Mouse (Mus musculus) spleen, adult 2 months (tissue): ENCODE data around the gene Tmod4. TPM values are rescaled to one million over a fixed set of nuclear protein-coding genes. Genes with fewer than 3 reads are reported as not detected.

Experiments used
- DNase-seq, 2 experiments: peaks; one replicate each; pipeline versions ENCODE4 v3.0.0 to v3.0.0-alpha.2; 2012 to 2021; ENCODE audit warnings: low spot score in 2 of 2, low read depth in 1 of 2
- H3K27ac ChIP-seq: fragments of 200-500 bp; 2 replicates; pipeline ENCODE4 v1.5.1; 2012; ENCODE audit warnings: low read length, inconsistent platforms; ENCODE audit not compliant: insufficient read depth
- H3K27me3 ChIP-seq: fragments of 200-500 bp; 2 replicates; pipeline ENCODE4 v1.6.1; 2012; ENCODE audit warnings: mild to moderate bottlenecking, moderate library complexity, low read length, inconsistent platforms; ENCODE audit not compliant: control insufficient read depth, insufficient read depth
- H3K36me3 ChIP-seq: fragments of 200-500 bp; 2 replicates; pipeline ENCODE4 v1.6.1; 2012; ENCODE audit warnings: mild to moderate bottlenecking, low read length, inconsistent platforms; ENCODE audit not compliant: control insufficient read depth, insufficient read depth
- H3K4me1 ChIP-seq: fragments of 200-500 bp; 2 replicates; pipeline ENCODE4 v1.6.1; 2011; ENCODE audit warnings: inconsistent platforms; ENCODE audit not compliant: control insufficient read depth, insufficient read depth, insufficient read length
- H3K4me3 ChIP-seq: fragments of 200-500 bp; 2 replicates; pipeline ENCODE4 v1.5.1; 2011; ENCODE audit warnings: mild to moderate bottlenecking, inconsistent platforms; ENCODE audit not compliant: insufficient read depth, insufficient read length; ENCODE audit errors: extremely low read depth
- CTCF ChIP-seq: fragments of 200-500 bp; IDR thresholded peaks from 2 replicates; pipeline ENCODE4 v1.5.1; 2011; ENCODE audit warnings: mild to moderate bottlenecking, inconsistent platforms; ENCODE audit not compliant: insufficient read depth, insufficient read length, insufficient replicate concordance; ENCODE audit errors: extremely low read depth
- POLR2A ChIP-seq: fragments of 200-500 bp; IDR thresholded peaks from 2 replicates; pipeline ENCODE4 v1.6.1; 2011; ENCODE audit warnings: low read depth, low read length, inconsistent platforms
- WGBS: fragments of 180-500 bp; shearing (Covaris S2); methylation state at CpG from one replicate; pipeline ENCODE4 v1.1.7; 2018; 5-methylcytosine and 5-hydroxymethylcytosine counted together
- polyA plus RNA-seq: library from polyadenylated mRNA; depleted of rRNA; stranded (reverse); fragments of >200 nt; gene quantifications from 2 replicates; pipeline ENCODE4 v1.2.3, GENCODE M21; 2012

Gene Tmod4
- polyA plus RNA-seq, 1 experiment, result 0.91 TPM

- Histone ChIP-seq H3K36me3 (no peaks in the 10 kb centered on the region), H3K27ac (no peak overlapping the region), H3K4me3 (no peak overlapping the region), H3K4me1 (peaks cover 7% of the 10 kb centered on the region; the same call in 1 of the 2 replicates), H3K27me3 (peaks cover 10% of the 10 kb centered on the region)
- WGBS, result 38% methylated on average over 9 of the region's 9 CpGs
- no peak for TF ChIP-seq POLR2A
- no peak for TF ChIP-seq CTCF
- DNase-seq, result no peak
These were observed 37.5 kb downstream of the Tmod4 start for GRCm38 (mm10) chr3:95161618-95162344.

GRCm38 (mm10) chr3:95162345-95162628, 38.0 kb downstream of the Tmod4 start:
- Histone ChIP-seq H3K36me3 (no peaks in the 10 kb centered on the region), H3K4me1 (peaks cover 7% of the 10 kb centered on the region; the same call in 1 of the 2 replicates), H3K27me3 (peaks cover 10% of the 10 kb centered on the region), H3K4me3 (no peak overlapping the region), H3K27ac (no peak overlapping the region)
- DNase-seq, result no peak
- TF ChIP-seq POLR2A (no peak), CTCF (no peak)
- WGBS, result 86% methylated on average over 2 of the region's 2 CpGs

DNA sequence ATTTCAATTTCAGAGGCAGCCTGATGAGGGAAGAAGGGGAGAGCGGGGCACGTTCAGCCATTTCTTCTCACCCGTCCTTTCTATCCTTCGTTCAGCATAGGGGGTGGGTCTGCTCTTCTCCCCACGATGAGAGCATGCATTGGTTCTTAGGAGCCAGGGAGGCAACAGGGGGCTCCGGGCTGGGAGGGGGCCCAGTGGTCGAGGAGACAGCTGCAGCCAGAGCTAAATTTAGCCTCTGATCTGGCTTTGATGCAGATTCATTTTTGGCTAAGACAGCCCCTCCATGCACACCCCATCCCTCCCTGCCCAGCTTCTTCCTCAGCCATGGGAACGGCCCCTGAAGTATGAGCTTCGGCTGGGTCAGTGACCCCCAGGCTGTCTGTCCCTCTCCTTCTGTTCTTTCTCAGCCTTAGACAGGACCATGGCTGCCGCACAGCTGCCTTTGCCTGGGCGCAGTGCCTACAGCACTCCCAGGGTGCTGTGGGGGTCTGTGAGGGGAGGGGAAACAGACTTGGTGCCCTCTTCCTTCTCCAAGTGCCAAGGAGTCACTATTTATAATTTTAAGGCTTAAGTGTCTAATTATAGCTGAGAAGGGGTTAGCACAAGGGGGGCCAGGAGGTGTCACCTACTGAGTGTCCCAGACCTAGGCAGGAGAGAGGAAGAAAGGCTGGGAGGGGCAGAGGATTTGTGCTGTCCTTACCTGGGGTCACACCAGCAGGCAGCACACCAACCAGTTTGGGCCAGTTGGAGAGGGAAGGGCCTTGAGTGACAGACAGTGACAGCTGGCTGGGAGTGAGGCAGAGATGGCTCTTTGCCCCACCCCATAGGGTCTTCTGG, 39.4 kb downstream of the Tmod4 start:
- peaks cover 10% of the 10 kb centered on the region for H3K27me3 ChIP-seq
- no peak overlapping the region for H3K27ac ChIP-seq
- no peak overlapping the region for H3K4me3 ChIP-seq
- no peak for DNase-seq
- 68% methylated on average over 11 of the region's 11 CpGs for WGBS
- H3K4me1 ChIP-seq, result peaks cover 7% of the 10 kb centered on the region; the same call in 1 of the 2 replicates
- H3K36me3 ChIP-seq, result no peaks in the 10 kb centered on the region
- no peak for TF ChIP-seq CTCF
- no peak for TF ChIP-seq POLR2A

- WGBS, result 91% methylated on average over 5 of the region's 5 CpGs
- Histone ChIP-seq H3K4me1 (peaks cover 7% of the 10 kb centered on the region; the same call in 1 of the 2 replicates), H3K27ac (no peak overlapping the region), H3K36me3 (no peaks in the 10 kb centered on the region), H3K4me3 (no peak overlapping the region), H3K27me3 (peaks cover 10% of the 10 kb centered on the region)
- no peak for TF ChIP-seq POLR2A
- TF ChIP-seq CTCF, result no peak
- DNase-seq, result no peak
These were observed 39.9 kb downstream of the Tmod4 start for GRCm38 (mm10) chr3:95164256-95164550.

- Histone ChIP-seq H3K36me3 (no peaks in the 10 kb centered on the region), H3K4me1 (peaks cover 3% of the 10 kb centered on the region; the same call in 1 of the 2 replicates), H3K27me3 (peaks cover 10% of the 10 kb centered on the region), H3K27ac (no peak overlapping the region), H3K4me3 (no peak overlapping the region)
- no peak for DNase-seq
- TF ChIP-seq POLR2A, result no peak
- TF ChIP-seq CTCF, result no peak
- 58% methylated on average over 5 of the region's 5 CpGs for WGBS
These were observed 40.6 kb downstream of the Tmod4 start for GRCm38 (mm10) chr3:95164840-95165239.

DNA sequence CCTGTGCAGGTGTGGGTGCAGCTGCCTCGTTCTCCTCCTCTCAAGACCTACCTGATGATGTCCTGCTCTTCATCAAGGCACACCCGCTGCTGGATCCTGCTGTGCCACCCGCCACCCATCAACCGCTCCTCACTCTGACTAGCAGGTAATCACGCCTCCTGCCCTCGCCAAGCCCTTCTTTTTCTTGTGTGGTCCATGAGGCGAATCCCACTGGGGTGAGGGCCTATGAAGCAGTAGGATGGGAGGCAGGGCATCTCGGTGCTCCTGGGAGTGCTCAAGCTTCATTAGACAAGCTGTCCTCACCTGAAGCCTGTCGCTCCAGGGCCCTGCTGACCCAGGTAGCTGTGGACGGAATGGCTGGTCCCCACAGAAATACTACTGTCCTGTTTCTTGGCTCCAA, 45.7 kb downstream of the Tmod4 start:
- Histone ChIP-seq H3K36me3 (no peaks in the 10 kb centered on the region), H3K4me1 (peaks cover 7% of the 10 kb centered on the region), H3K27me3 (peaks cover 14% of the 10 kb centered on the region), H3K27ac (no peak overlapping the region), H3K4me3 (no peak overlapping the region)
- TF ChIP-seq POLR2A (no peak), CTCF (no peak)
- no peak for DNase-seq
- 92% methylated on average over 10 of the region's 10 CpGs for WGBS

DNA sequence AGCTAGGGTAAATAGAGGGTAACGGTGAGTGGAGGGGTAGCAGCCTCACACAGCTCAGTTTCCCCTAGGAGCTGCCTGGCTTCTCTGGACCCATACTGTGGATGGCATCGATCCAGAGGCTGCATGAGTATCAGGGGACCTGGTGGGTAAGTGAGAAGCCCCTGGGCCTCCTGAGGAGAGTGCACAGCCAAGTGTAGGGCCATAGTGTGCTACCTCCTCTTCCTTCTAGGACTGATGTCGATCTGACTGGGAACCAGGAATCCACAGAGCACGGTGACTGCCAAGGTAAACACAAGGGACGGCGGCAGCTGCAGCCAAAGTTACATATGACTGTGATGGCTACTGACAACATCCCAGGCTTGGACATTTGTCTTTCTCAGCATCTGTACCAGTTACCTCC, 46.8 kb downstream of the Tmod4 start:
- 95% methylated on average over 6 of the region's 6 CpGs for WGBS
- no peaks in the 10 kb centered on the region for H3K36me3 ChIP-seq
- H3K4me3 ChIP-seq, result no peak overlapping the region
- no peak for DNase-seq
- no peak for TF ChIP-seq POLR2A
- no peak for TF ChIP-seq CTCF
- H3K27ac ChIP-seq, result no peak overlapping the region
- peaks cover 14% of the 10 kb centered on the region for H3K27me3 ChIP-seq
- H3K4me1 ChIP-seq, result peaks cover 7% of the 10 kb centered on the region
